Mouse (Mus musculus) lung, postnatal 0 days (tissue): ENCODE data around the gene Ltv1. TPM values are rescaled to one million over a fixed set of nuclear protein-coding genes. Genes with fewer than 3 reads are reported as not detected.

ENCODE experiments used
- ATAC-seq: fragments of 200-750 bp; cut with Nextera tagmentation; 2 replicates; pipeline ENCODE4 v1.8.0; 2017; ENCODE audit warnings: moderate library complexity
- DNase-seq: peaks from one replicate; pipeline ENCODE4 v3.0.0-alpha.2; 2016; ENCODE audit warnings: low spot score
- H3K27ac ChIP-seq: fragments of 300-500 bp; sonication (generic); 2 replicates; pipeline ENCODE4 v1.5.1; 2014; ENCODE audit warnings: antibody characterized with exemption, mild to moderate bottlenecking, low read length, mixed read lengths
- H3K27me3 ChIP-seq: fragments of 300-500 bp; sonication (generic); replicated peaks from 2 replicates; pipeline ENCODE4 v1.6.1; 2014; ENCODE audit warnings: low read length, mixed read lengths; ENCODE audit not compliant: insufficient read depth
- H3K36me3 ChIP-seq: fragments of 300-500 bp; sonication (generic); 2 replicates; pipeline ENCODE4 v1.6.1; 2014; ENCODE audit warnings: low read length, mixed read lengths; ENCODE audit not compliant: insufficient read depth
- H3K4me1 ChIP-seq: fragments of 300-500 bp; sonication (generic); 2 replicates; pipeline ENCODE4 v1.6.1; 2014; ENCODE audit warnings: antibody characterized with exemption, low read depth, low read length, mixed read lengths; ENCODE audit not compliant: insufficient read depth
- H3K4me2 ChIP-seq: fragments of 300-500 bp; sonication (generic); replicated peaks from 2 replicates; pipeline ENCODE4 v1.6.1; 2014; ENCODE audit warnings: low read depth, mild to moderate bottlenecking, low read length, moderate library complexity, mixed read lengths
- H3K4me3 ChIP-seq: fragments of 300-500 bp; sonication (generic); 2 replicates; pipeline ENCODE4 v1.5.1; 2014; ENCODE audit warnings: low read depth, low read length
- H3K9ac ChIP-seq: fragments of 300-500 bp; sonication (generic); replicated peaks from 2 replicates; pipeline ENCODE4 v1.6.1; 2014; ENCODE audit warnings: low read depth, mild to moderate bottlenecking
- H3K9me3 ChIP-seq: fragments of 300-500 bp; sonication (generic); 2 replicates; pipeline ENCODE4 v1.6.1; 2016; ENCODE audit warnings: low read length, mixed read lengths
- CTCF ChIP-seq: IDR thresholded peaks from 2 replicates; pipeline ENCODE4 v1.5.1; 2016; ENCODE audit warnings: antibody characterized with exemption, mild to moderate bottlenecking
- EP300 ChIP-seq: IDR thresholded peaks from 2 replicates; pipeline ENCODE4 v1.6.1; 2016; ENCODE audit warnings: antibody characterized with exemption, mild to moderate bottlenecking, control low read depth
- WGBS: fragments of 180-500 bp; shearing (Covaris S2); extraction: QIAGEN DNeasy Blood & Tissue Kit; methylation state at CpG from one replicate; pipeline ENCODE4 v1.1.7; 2014; 5-methylcytosine and 5-hydroxymethylcytosine counted together
- polyA plus RNA-seq: library from polyadenylated mRNA; unstranded; fragments of >200 nt; fragmentation: Nextera tagmentation; extraction: Ambion mirVana; gene quantifications from 2 replicates; pipeline ENCODE4 v1.2.1, GENCODE M21; 2015

Ltv1 gene
- polyA plus RNA-seq, 1 experiment from 2014 or later, result 32.2 TPM

DNA sequence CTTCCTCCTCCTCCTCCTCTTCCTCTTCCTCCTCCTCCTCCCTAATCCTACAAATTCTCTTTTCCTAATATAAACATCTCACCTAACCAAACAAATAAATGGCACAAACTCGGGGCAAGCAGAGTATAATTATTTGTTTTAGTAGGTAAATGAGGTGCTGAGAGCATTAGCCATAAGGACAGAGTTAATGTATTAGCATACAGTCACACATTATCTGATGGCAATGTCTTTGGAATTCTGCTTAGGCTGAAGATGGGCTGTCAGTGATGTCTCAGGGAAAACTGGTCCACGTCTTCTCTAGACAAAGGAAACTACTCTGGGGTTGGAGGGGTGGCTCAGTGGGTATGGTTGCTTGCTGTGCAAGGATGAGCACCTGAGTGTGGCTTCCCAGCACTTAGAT, 21.5 kb downstream of the Ltv1 start:
- Histone ChIP-seq H3K27ac (no peak overlapping the region), H3K4me2 (no peak overlapping the region), H3K27me3 (no peaks in the 10 kb centered on the region), H3K4me1 (no peaks in the 10 kb centered on the region; the same call in 1 of the 2 replicates), H3K4me3 (no peak overlapping the region), H3K36me3 (no peaks in the 10 kb centered on the region), H3K9me3 (no peaks in the 10 kb centered on the region), H3K9ac (no peak overlapping the region)
- ATAC-seq (peak; percentile 26; the same call in 1 of the 2 replicates), DNase-seq (no peak)
- 34% methylated on average over 2 of the region's 2 CpGs for WGBS
- TF ChIP-seq EP300, result no peak
- TF ChIP-seq CTCF, result no peak

GRCm38 (mm10) chr10:13170739-13171448, 22.1 kb downstream of the Ltv1 start:
- H3K27me3 ChIP-seq, result no peaks in the 10 kb centered on the region
- H3K27ac ChIP-seq, result no peak overlapping the region
- no peak overlapping the region for H3K4me2 ChIP-seq
- DNase-seq (peak; percentile 66), ATAC-seq (peak; percentile 35; the same call in 1 of the 2 replicates)
- H3K9ac ChIP-seq, result no peak overlapping the region
- H3K4me1 ChIP-seq, result no peaks in the 10 kb centered on the region; the same call in 1 of the 2 replicates
- H3K4me3 ChIP-seq, result no peak overlapping the region
- TF ChIP-seq CTCF (no peak; the same call in 1 of the 2 replicates), EP300 (no peak)
- H3K36me3 ChIP-seq, result no peaks in the 10 kb centered on the region
- WGBS, result 31% methylated on average over 12 of the region's 12 CpGs
- H3K9me3 ChIP-seq, result no peaks in the 10 kb centered on the region

GRCm38 (mm10) chr10:13168461-13168860, 24.5 kb downstream of the Ltv1 start:
- WGBS, result 53% methylated on average over 5 of the region's 5 CpGs
- no peak overlapping the region for H3K4me3 ChIP-seq
- no peak overlapping the region for H3K9ac ChIP-seq
- no peaks in the 10 kb centered on the region for H3K27me3 ChIP-seq
- no peaks in the 10 kb centered on the region; the same call in 1 of the 2 replicates for H3K4me1 ChIP-seq
- no peaks in the 10 kb centered on the region for H3K36me3 ChIP-seq
- no peak overlapping the region for H3K4me2 ChIP-seq
- no peak for DNase-seq
- no peaks in the 10 kb centered on the region for H3K9me3 ChIP-seq
- TF ChIP-seq CTCF, result no peak
- TF ChIP-seq EP300, result no peak
- no peak for ATAC-seq
- H3K27ac ChIP-seq, result no peak overlapping the region

DNA sequence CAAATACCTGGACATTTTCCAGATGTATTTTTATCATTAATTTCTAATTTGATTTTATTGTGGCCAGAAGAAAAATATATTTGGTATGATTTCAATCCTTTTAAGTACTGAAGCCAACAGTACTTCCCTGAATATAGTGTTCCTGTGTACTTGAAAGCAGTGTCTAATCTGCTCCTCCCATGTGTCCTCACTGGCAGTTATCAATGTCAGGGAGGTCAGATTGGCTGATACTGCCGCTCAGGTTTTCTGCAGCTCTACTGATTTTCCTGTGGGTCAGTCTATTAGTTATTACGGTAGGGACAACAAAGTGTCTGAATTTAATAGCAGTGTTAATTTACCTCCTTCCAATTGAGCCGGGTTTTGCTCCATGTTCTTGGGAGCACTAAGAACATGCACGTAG, 30.9 kb downstream of the Ltv1 start:
- TF ChIP-seq CTCF (no peak), EP300 (no peak)
- H3K4me1 ChIP-seq, result no peaks in the 10 kb centered on the region
- H3K36me3 ChIP-seq, result no peaks in the 10 kb centered on the region
- DNase-seq (no peak), ATAC-seq (no peak)
- H3K4me3 ChIP-seq, result no peak overlapping the region
- no peaks in the 10 kb centered on the region for H3K27me3 ChIP-seq
- H3K27ac ChIP-seq, result no peak overlapping the region
- no peak overlapping the region for H3K9ac ChIP-seq
- 66% methylated on average over 4 of the region's 4 CpGs for WGBS
- H3K4me2 ChIP-seq, result no peak overlapping the region
- H3K9me3 ChIP-seq, result no peaks in the 10 kb centered on the region

DNA sequence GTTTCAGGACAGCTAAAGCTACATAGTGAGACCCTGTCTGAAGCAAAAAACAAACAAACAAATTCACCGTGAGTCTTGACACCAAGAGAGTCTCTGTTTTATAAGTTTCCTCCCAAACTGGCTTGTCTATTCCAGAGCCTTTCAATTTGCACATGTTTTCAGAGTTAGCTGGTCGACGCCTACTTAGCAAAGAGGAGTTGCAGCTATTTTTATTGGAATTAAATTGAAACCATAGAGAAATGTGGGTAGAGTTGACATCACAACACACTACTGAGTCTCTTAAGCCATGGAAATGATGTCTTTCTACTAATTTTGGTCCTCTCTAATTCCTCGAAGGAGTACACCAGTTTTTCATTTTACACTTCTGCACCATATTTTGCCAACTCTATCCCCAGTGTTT, 32.1 kb downstream of the Ltv1 start:
- Histone ChIP-seq H3K9ac (no peak overlapping the region), H3K4me1 (no peaks in the 10 kb centered on the region), H3K4me3 (no peak overlapping the region), H3K36me3 (no peaks in the 10 kb centered on the region), H3K27ac (no peak overlapping the region), H3K4me2 (no peak overlapping the region), H3K27me3 (no peaks in the 10 kb centered on the region), H3K9me3 (no peaks in the 10 kb centered on the region)
- no peak for TF ChIP-seq CTCF
- TF ChIP-seq EP300, result no peak
- 92% methylated on average over 4 of the region's 4 CpGs for WGBS
- DNase-seq (no peak), ATAC-seq (no peak)

- 85% methylated on average over 5 of the region's 5 CpGs for WGBS
- ATAC-seq (no peak), DNase-seq (no peak)
- no peak overlapping the region for H3K27ac ChIP-seq
- no peaks in the 10 kb centered on the region for H3K9me3 ChIP-seq
- TF ChIP-seq CTCF (no peak), EP300 (no peak)
- H3K4me2 ChIP-seq, result no peak overlapping the region
- no peaks in the 10 kb centered on the region for H3K4me1 ChIP-seq
- no peaks in the 10 kb centered on the region for H3K27me3 ChIP-seq
- no peak overlapping the region for H3K4me3 ChIP-seq
- no peaks in the 10 kb centered on the region for H3K36me3 ChIP-seq
- no peak overlapping the region for H3K9ac ChIP-seq
Measured at GRCm38 (mm10) chr10:13155377-13155776, 37.6 kb downstream of the Ltv1 start.
